Mouse (Mus musculus): ENCODE measurements around the gene Fus.

The Fus gene

DNA sequence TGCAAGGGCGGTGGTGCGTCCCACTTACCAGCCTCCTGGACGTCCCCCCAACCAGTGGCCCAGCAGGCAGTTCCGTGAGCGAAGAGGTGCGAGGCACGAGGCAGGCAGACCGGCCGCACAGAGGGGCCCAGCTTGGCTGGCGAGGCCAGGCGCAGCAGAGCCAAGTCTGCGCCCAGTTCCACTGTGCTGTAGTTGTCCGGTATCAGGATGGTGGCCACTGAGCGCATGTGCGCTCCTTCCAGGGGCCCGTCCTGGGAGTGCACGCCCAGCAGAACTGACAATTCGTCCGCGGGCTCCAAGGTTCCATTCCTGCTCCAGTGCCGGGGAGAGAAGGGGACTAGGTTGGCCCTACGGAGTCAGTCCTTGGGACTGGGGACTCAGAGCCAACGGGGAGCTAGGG, 22.6 kb upstream of the Fus start:
- no peak for DNase-seq (ENCODE audit: low read depth)

GRCm38 (mm10) chr7:127946470-127947023, 20.7 kb upstream of the Fus start, which contains the start of gene Prss36:
Gene Prss36, minus strand, starts transcription at chr7:127946725.
- DNase-seq (ENCODE audit: low read depth), result no peak

GRCm38 (mm10) chr7:127952864-127953581, 14.2 kb upstream of the Fus start:
- peak; percentile 61 for DNase-seq (ENCODE audit: low read depth)

- DNase-seq (ENCODE audit: low read depth), result no peak
Measured at GRCm38 (mm10) chr7:127959364-127959763, 7.9 kb upstream of the Fus start.

GRCm38 (mm10) chr7:127966371-127966918, 812 bp upstream of the Fus start:
- DNase-seq (ENCODE audit: low read depth), result peak; percentile 58

DNA sequence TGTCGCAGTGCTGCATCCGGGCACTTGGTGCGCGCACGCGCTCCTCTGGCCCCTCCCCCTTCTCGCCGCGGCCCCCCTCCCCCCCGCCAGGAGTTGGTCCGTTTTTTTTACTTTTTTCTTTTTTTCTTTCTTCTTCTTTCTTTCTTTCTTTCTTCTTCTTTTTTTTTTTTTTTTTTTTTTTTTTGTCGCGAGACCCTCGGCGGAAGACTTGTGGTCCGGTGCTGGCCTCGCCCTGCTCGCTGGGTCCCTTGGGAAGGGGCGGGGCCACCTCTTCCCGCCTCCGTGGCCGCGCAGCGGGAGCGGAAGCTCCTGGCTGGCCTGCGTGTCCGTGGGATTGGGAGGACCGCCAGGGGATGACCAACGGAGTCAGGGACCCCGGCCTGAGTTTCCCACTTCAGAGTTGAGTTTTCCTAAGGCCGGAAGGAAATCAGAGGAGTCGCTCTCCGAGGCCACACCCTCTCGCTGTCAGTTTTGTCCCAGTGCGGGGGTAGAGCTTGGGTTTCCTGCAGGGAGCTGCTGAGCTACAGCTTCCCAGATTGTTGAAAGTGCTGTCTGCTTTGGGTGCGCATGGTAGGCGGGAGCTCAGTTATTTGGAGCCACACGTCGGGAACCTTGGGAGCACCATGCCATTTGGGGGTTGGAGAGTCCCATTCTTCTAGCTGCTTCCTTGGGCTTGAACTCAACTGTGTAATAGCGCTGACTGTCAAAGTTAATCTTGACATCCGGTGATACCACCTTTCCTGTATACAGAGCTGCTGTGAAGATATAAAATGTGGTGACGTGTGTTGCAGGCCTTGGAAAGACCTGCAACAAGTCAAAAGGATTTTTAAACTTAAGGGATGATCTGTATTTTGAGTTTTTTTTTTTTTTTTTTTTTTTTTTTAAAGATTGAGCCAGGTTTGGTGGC, 918 bp downstream of the Fus start:
- peak; percentile 82 for DNase-seq (ENCODE audit: low read depth)

GRCm38 (mm10) chr7:127974413-127974930, 7.2 kb downstream of the Fus start:
- no peak for DNase-seq (ENCODE audit: low read depth)

GRCm38 (mm10) chr7:127978856-127979255, 11.6 kb downstream of the Fus start:
- no peak for DNase-seq (ENCODE audit: low read depth)

- DNase-seq (ENCODE audit: low read depth), result no peak
Measured at GRCm38 (mm10) chr7:127980606-127981005, 13.3 kb downstream of the Fus start.

- no peak for DNase-seq (ENCODE audit: low read depth)
Measured at GRCm38 (mm10) chr7:127988904-127989303, 21.6 kb downstream of the Fus start.

DNA sequence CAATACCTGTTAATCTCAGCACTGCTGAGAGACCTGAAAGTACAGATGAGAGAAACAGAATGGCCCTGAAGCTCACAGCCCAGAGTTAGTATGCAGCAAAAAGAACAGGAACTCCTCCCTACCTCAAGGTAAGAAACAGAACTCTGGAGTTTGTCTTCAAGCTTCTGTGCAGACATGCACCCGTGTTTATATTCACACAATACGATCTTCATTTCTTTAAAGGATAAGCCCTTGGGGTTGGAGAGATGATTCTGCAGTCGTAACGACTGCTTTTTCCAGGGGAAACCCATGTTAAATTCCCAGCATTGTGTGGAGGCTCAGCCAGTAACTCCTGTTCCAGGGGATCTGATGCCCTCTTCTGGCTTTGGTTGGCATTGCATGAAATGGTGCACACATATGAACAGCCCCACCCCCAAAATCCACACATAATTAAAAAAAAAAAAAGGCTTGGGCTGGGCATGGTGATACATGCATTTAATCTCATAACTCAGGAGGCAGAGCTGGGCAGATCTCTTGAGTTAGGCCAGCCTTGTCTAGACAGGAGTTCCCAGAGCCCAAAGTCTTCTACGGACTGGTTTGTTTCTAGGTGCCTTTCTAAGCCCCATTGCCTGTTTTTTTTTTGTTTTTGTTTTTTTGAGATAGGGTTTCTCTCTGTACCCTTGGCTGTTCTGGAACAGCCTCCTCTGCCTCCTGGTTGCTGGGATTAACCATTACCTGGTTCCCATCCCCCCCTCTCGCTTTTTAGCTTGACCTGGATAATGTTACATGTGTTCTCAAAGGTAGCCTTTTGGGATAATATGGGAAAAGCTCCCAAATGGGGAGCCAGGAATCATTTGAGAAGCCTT, 24.6 kb downstream of the Fus start:
- DNase-seq (ENCODE audit: low read depth), result peak; percentile 88

DNA sequence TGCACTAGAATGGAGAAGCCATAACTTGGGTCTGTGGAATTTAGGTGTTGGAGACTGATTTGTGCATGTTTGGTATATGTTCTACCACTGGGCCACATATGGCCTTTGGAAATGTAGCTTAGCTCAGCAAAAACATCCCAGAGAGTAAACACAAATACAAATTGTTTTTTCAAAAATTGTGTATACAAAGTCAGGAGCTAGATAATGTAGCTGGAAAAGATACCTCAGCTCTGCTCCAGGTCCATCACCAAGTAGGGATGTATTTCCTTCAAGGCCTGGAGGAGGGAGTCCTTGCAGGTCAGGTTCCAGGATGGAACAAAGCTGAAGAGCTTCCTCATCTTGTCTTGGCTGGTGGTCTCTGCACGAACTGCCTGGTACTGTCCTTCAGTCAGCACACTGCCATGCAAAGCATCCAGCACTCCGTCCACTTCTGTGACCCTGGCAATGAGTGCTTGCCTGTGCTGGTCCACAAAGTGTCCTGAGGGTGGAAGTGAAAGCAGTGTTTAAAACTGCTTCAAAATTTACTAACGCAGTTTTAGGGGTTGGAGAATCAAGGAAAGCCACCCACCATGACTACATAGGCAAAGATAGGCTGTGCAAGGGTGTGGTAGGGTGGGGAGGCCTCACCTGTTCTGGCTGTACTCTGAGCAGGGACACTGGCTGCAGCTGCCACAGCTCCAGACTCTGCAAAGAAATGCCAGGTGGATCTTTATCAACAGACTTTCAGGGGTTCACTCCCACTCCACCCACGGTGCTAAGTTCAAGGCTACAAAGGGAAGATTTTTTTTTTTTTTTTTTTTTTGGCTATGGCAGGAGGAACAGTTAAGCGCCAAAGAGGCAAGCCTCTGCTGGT, 25.5 kb downstream of the Fus start:
- no peak for DNase-seq (ENCODE audit: low read depth)

DNA sequence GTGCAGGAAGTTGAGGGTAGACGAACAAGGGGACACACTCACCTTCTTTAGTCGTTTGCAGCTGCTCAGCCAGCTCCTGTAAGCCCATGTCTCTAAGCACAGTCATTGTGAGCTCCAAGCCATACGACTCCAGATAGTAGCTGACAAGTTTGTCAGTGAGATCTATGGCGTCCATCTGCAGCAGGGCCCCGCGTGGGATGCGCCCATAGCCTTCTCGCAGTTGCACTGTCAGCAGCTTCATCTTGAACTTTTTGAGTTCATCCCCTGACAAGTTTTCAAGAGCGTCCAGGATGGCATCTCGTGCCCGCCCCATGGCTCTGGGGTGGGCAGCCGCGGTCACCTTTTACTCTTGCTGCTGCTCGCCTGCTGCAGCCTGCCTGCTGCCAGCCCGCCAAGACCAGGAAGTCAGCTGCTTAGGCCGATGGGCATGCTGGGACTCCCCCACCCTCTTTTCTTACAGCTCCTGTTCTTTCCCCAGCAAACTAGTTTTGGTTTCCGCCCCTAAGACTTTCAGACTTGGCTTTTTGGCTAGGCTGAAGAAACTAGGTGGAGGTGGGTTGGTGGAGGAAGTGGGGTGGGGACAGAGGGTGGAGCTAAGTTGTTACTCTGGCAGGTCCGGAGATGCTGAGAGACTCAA, 26.2 kb downstream of the Fus start, which contains the start of gene Pycard:
TSS of gene Pycard (minus strand) at position 527 of the 637 bp plus-strand sequence.
- DNase-seq (ENCODE audit: low read depth), result peak; percentile 91

DNA sequence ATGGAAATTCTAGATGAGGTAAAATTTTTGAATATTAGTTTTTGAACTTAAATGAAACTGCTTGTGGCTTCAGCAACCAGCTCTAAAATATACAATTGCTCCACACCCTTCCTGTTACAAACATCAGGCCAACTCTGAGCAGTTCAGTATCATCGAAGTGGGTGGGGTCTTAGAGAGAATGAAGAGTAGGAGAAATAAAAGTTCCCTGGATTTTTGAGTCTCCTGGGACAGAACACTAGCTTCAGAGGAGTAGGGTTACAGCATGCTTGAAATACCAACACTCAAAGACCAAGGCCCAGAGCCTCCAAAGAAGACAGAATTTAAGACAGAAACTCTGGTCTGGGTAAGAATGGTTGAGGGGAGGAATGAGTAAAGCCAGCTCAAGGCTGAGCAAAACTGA, 32.2 kb downstream of the Fus start:
- no peak for DNase-seq (ENCODE audit: low read depth)

- no peak for DNase-seq (ENCODE audit: low read depth)
Measured at GRCm38 (mm10) chr7:128000068-128000950, 33.1 kb downstream of the Fus start.

DNA sequence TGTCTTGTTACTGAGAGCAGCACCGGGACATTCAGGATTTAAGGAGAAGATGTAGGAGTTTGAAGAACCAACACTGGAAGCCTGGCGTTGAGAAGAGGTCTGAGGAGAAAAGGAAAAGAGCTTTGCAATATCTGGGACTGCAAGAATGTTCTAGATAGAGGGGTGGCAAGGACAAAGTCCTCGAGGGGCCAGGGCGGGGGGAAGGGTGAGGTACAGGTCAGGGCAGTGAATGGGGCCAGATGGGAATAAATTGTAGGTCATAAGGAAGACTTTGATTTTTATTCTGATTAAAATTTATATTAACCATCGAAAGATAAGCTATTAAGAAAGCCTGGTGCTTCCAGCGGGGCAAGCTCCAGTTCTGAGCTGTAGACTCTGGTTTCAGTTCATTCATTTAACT, 35.8 kb downstream of the Fus start:
- DNase-seq (ENCODE audit: low read depth), result no peak

- no peak for DNase-seq (ENCODE audit: low read depth)
Measured at GRCm38 (mm10) chr7:128003688-128004087, 36.4 kb downstream of the Fus start, which contains the start of gene Trim72. Gene Trim72, plus strand, starts transcription at chr7:128003949.

GRCm38 (mm10) chr7:128004150-128004486, 36.9 kb downstream of the Fus start:
- DNase-seq (ENCODE audit: low read depth), result no peak

Measured in naive thymus-derived CD4-positive, alpha-beta T cell, adult 2 months (primary cell).